Mouse (Mus musculus) kidney, adult 2 months (tissue): ENCODE measurements around the gene Plac1. TPM values are rescaled to one million over a fixed set of nuclear protein-coding genes. Genes with fewer than 3 reads are reported as not detected.
"Not testable (repeated sequence)": the region's sequence is repeated elsewhere in the genome, so short reads cannot be mapped to it uniquely, and the experiment has no call there.

Source experiments
- DNase-seq: peaks from one replicate; pipeline ENCODE4 v3.0.0; 2021
- H3K27ac ChIP-seq: fragments of 200-500 bp; 2 replicates; pipeline ENCODE4 v1.5.1; 2012; ENCODE audit warnings: low read depth, low read length, control low read depth, inconsistent platforms; ENCODE audit not compliant: insufficient read depth
- H3K27me3 ChIP-seq: fragments of 200-500 bp; replicated peaks from 2 replicates; pipeline ENCODE4 v1.6.1; 2012; ENCODE audit warnings: mild to moderate bottlenecking, moderate library complexity, low read length, inconsistent platforms; ENCODE audit not compliant: control insufficient read depth, insufficient read depth
- H3K36me3 ChIP-seq: fragments of 200-500 bp; 2 replicates; pipeline ENCODE4 v1.6.1; 2012; ENCODE audit warnings: mild to moderate bottlenecking, moderate library complexity, low read length, inconsistent platforms; ENCODE audit not compliant: control insufficient read depth, insufficient read depth
- H3K4me1 ChIP-seq: fragments of 200-500 bp; 2 replicates; pipeline ENCODE4 v1.6.1; 2011; ENCODE audit warnings: low read length; ENCODE audit not compliant: control insufficient read depth, insufficient read depth
- H3K4me3 ChIP-seq: fragments of 200-500 bp; 2 replicates; pipeline ENCODE4 v1.5.1; 2011; ENCODE audit warnings: mild to moderate bottlenecking, low read depth, low read length, control low read depth; ENCODE audit not compliant: insufficient read depth
- CTCF ChIP-seq: fragments of 200-500 bp; conservative IDR thresholded peaks from 2 replicates; pipeline ENCODE4 v1.5.1; 2011; ENCODE audit warnings: low read depth, mild to moderate bottlenecking, control low read depth, low read length, moderate library complexity, mixed read lengths; ENCODE audit not compliant: insufficient read depth, insufficient read length
- POLR2A ChIP-seq: fragments of 200-500 bp; IDR thresholded peaks from one replicate; pipeline ENCODE4 v1.6.1; 2011; ENCODE audit warnings: low read depth, low read length, control low read depth
- WGBS: fragments of 180-500 bp; shearing (Covaris S2); methylation state at CpG from one replicate; pipeline ENCODE4 v1.1.7; 2018; 5-methylcytosine and 5-hydroxymethylcytosine counted together
- polyA plus RNA-seq: library from polyadenylated mRNA; depleted of rRNA; stranded (reverse); fragments of >200 nt; gene quantifications from 2 replicates; pipeline ENCODE4 v1.2.3, GENCODE M21; 2012; rRNA removed

Plac1 gene
- polyA plus RNA-seq, 1 experiment: not detected

- 83% methylated on average over 4 of the region's 4 CpGs for WGBS
- no peaks in the 10 kb centered on the region for H3K36me3 ChIP-seq
- peak; percentile 9 for DNase-seq
Measured at GRCm38 (mm10) chrX:53038194-53038593, 201.7 kb downstream of the Plac1 start.

GRCm38 (mm10) chrX:53029559-53029958 is 210.4 kb downstream of the Plac1 start:
- WGBS: 74% methylated on average over 5 of the region's 5 CpGs
- no peak for DNase-seq

More at GRCm38 (mm10) chrX:53038194-53038593, 201.7 kb downstream of the Plac1 start:
- Histone ChIP-seq H3K27me3 (no peaks in the 10 kb centered on the region), H3K27ac (no peak overlapping the region), H3K4me1 (no peaks in the 10 kb centered on the region), H3K4me3 (no peak overlapping the region)
- TF ChIP-seq CTCF (no peak), POLR2A (no peak)

GRCm38 (mm10) chrX:53025471-53026223 is 214.3 kb downstream of the Plac1 start:
- Histone ChIP-seq H3K4me3 (no peak overlapping the region), H3K27ac (no peak overlapping the region), H3K27me3 (no peaks in the 10 kb centered on the region), H3K36me3 (no peaks in the 10 kb centered on the region), H3K4me1 (no peaks in the 10 kb centered on the region)
- WGBS: 31% methylated on average over 11 of the region's 11 CpGs
- peak; percentile 10 for DNase-seq
- TF ChIP-seq POLR2A (no peak), CTCF (no peak)

More at GRCm38 (mm10) chrX:53029559-53029958, 210.4 kb downstream of the Plac1 start:
- Histone ChIP-seq H3K4me1 (no peaks in the 10 kb centered on the region), H3K27ac (no peak overlapping the region), H3K36me3 (no peaks in the 10 kb centered on the region), H3K27me3 (no peaks in the 10 kb centered on the region), H3K4me3 (no peak overlapping the region)
- TF ChIP-seq POLR2A (no peak), CTCF (no peak)

- H3K4me3 ChIP-seq, H3K36me3 ChIP-seq, H3K4me1 ChIP-seq, H3K27ac ChIP-seq, H3K27me3 ChIP-seq: not testable (repeated sequence)
- DNase-seq: peak; percentile 15
- TF ChIP-seq CTCF: peak; percentile 43
- WGBS: 16% methylated on average over 3 of the region's 3 CpGs
Measured at GRCm38 (mm10) chrX:53024268-53024667, 215.6 kb downstream of the Plac1 start.

GRCm38 (mm10) chrX:53023021-53023420 is 216.9 kb downstream of the Plac1 start:
- H3K27ac ChIP-seq: no peak overlapping the region
- no peak overlapping the region for H3K4me3 ChIP-seq
- H3K4me1 ChIP-seq: no peaks in the 10 kb centered on the region
- no peaks in the 10 kb centered on the region for H3K36me3 ChIP-seq
- TF ChIP-seq CTCF (no peak), POLR2A (no peak)
- no peak for DNase-seq
- whole genome bisulfite sequencing: 84% methylated on average over 2 of the region's 2 CpGs
- no peaks in the 10 kb centered on the region for H3K27me3 ChIP-seq

Other genes starting within 250 kb of the Plac1 start
- 1.6 and 2.7 TPM in 2 replicates for gene Fam122b, start 29.7 kb upstream of the Plac1 start, polyA plus RNA-seq
- not detected in 2 replicates for gene Fam122c, start 33.3 kb upstream of the Plac1 start, polyA plus RNA-seq
- gene Mospd1, start 130.4 kb upstream of the Plac1 start, polyA plus RNA-seq: 3.4 and 6.1 TPM in 2 replicates
- gene Etd, start 194.8 kb upstream of the Plac1 start, polyA plus RNA-seq: not detected in 2 replicates